In the genomic region with DNA sequence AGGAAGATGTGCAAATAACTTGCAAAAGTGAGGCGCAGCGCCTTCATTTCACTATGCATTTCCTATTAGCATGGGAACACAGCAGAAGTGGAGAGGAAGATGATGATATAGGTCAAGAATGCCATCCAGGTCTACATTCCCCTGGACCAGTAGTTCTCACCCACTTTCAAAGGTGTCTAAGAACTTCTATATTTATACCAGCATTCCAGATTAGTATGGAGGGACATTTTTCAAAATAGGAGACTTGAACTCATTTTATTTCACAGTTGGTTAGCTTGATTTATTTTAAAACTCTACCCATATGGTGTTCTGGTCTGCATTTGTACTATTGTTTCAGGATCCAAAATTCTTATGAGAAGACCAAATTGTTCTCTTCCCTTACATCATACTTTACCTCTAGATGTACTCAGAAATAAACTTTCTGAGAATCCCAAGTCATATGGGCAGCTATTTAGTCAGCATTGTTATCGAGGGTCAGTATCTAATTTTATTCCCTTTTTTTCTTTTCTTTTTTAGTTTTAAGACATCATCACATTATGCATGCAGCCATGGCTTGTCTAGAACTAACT, we compare ENCODE assay signal across 27 mouse cellular contexts.
DNase-seq lines count a peak whose midpoint lies in the region; ATAC-seq and TF ChIP-seq lines count a peak whose summit lies in the region.
"Had no signal": no experiment of that assay in that cellular context is flagged by ENCODE, and none has a peak within 500 bp of the region (broad histone marks: within the 10 kb centered on the region; RNA-seq: fewer than 3 reads in every experiment).

No protein-coding gene starts in this region.

- H3K27ac ChIP-seq in left cerebral cortex, adult 2 months = peak overlapping the region; percentile 45
- H3K27ac ChIP-seq: embryonic facial prominence, embryonic 13.5 days; embryonic facial prominence, embryonic 15.5 days; forebrain, embryonic 10.5 days; forebrain, embryonic 12.5 days had no signal

- ATAC-seq in frontal cortex, adult (ENCODE audit: low TSS enrichment) = peak; percentile 86
- ATAC-seq: activated CD4-positive, CD25-positive, alpha-beta regulatory T cell, adult 4 months; CD4-positive, CD25-positive, alpha-beta regulatory T cell, adult 4 months; forebrain, embryonic 14.5 days; forebrain, embryonic 16.5 days; Patski had no signal

- H3K4me3 ChIP-seq in left cerebral cortex, adult 2 months = no peak overlapping the region
- H3K4me3 ChIP-seq: embryonic facial prominence, embryonic 13.5 days; embryonic facial prominence, embryonic 15.5 days; erythroblast, embryonic 14.5 days; forebrain, embryonic 10.5 days; forebrain, embryonic 12.5 days had no signal

- intact Hi-C loops in left cerebral cortex, adult 2 months (cut with DNase I) = loop anchor here (1.0 to 10.0 kb wide), 4 partner anchors 263 to 533 kb away; no protein-coding TSS in a partner anchor

- no peak for DNase-seq in frontal cortex, postnatal 14 days (ENCODE audit: low spot score in 2 of 2)
- no peak for DNase-seq in left cerebral cortex, adult 2 months (ENCODE audit: extremely low spot score in 1 of 2, low spot score in 2 of 2)
- no peak for DNase-seq in left cerebral cortex, adult 11 months (ENCODE audit: low spot score)
- DNase-seq in brain, adult 2 months (ENCODE audit: low read depth, low spot score) = peak; percentile 54
- no peak for DNase-seq in thymus, postnatal 4 days
- DNase-seq: adrenal gland, adult 8-10 months; adrenal gland, postnatal 14 days; adrenal gland, postnatal 36 days; B cell, adult 2 months; cerebellum, adult 11 months; cerebellum, adult 18-20 months; cerebellum, adult 8-10 months; cerebellum, adult 9-11 months; cerebellum, postnatal 14 days; cerebellum, postnatal 36 days; embryo, embryonic 11 days had no signal

- TF ChIP-seq CTCF in left cerebral cortex, adult 2 months (IDR thresholded peaks at IDR 0.05) = no peak
